Mouse (Mus musculus): ENCODE results near the gene Unc119. TPM values are rescaled to one million over a fixed set of nuclear protein-coding genes. Genes with fewer than 3 reads are reported as not detected.

Gene Unc119
- polyA plus RNA-seq (2015; fragmentation: Nextera tagmentation; extraction: Ambion mirVana), result 46.9 and 54.2 TPM in 2 replicates

DNA sequence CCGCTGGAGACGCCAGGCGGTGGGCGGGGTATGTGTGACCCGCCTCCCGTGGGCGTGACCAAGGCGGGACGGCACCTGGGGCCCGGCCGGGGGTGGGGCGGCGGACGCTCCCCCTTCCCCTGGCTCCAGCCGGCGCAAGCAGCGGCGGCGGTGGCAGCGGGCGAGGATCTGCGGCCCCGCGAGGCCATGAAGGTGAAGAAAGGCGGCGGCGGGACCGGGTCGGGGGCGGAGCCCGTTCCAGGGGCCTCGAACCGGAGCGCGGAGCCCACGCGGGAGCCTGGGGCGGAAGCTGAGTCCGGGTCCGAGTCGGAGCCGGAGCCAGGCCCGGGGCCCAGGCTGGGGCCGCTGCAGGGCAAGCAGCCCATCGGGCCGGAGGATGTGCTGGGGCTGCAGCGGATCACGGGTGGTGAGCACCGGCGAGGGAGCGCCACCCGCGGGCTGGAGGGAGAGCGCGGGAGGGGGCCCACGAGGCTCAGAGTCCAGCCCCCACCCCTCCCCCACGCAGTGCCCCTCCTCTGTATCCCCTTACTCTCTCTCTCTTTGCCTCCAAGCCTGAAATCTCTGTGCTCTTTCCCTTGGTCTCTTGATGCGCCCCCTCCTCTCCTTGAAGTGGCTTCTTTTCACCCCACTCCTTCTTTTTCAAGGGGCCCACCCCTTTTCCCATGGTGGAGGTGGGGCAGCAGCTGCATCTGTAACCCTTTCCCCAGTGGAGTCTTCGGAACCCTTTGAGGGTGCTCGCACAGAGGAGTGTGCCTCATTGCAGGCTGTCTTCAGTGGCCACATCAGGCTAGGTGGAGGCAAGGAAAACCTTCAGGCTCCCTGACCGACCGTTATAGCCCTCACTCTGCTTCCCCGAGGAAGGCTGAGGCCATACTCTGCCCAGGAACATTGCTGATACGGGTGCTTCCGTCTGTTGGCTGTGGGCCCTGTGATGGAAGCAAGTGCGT is at the start of gene Unc119:
Gene Unc119, plus strand, starts transcription at position 102 of the 947 bp plus-strand sequence.
- peak; percentile 83 for ATAC-seq (ENCODE audit: insufficient number of reproducible peaks, low FRiP score, low TSS enrichment, low read depth)
- Histone ChIP-seq H3K4me2 (replicated peaks) (peak within 1 kb of the TSS; percentile 84), H3K4me3 (replicated peaks) (peak within 1 kb of the TSS; percentile 90), H3K27me3 (no peaks in the 10 kb centered on the region), H3K9me3 (replicated peaks) (no peaks in the 10 kb centered on the region), H3K27ac (replicated peaks) (peak within 1 kb of the TSS; percentile 91), H3K36me3 (peaks cover 34% of the 10 kb centered on the region), H3K9ac (peak within 1 kb of the TSS; percentile 90), H3K4me1 (peaks cover 44% of the 10 kb centered on the region)
- WGBS, result 1% methylated on average over 56 of the region's 66 CpGs

DNA sequence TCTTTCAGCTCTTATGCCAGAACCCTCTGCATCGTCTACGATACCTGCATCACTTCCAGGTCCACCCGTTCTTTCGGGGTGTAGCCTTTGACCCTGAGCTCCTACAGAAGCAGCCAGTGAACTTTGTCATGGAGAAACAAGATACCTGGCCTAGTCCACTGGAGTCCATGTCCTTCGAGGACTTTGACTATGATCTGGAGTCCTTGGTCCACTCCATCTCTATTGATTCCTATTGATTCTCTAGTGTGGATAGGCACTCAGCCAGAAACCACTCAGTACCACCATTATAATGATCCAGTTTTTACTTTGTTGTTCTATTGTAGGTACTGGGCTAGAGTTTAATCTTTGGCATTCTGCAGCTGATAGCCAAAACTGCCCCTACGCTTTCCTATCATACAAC is 48.7 kb upstream of the Unc119 start:
- Histone ChIP-seq H3K4me1 (no peaks in the 10 kb centered on the region), H3K9me3 (replicated peaks) (no peaks in the 10 kb centered on the region), H3K4me2 (replicated peaks) (no peak overlapping the region), H3K4me3 (replicated peaks) (no peak overlapping the region), H3K9ac (no peak overlapping the region), H3K27me3 (no peaks in the 10 kb centered on the region), H3K36me3 (peaks cover 33% of the 10 kb centered on the region), H3K27ac (replicated peaks) (no peak overlapping the region)
- 90% methylated on average over 6 of the region's 6 CpGs for WGBS
- no peak for ATAC-seq (ENCODE audit: insufficient number of reproducible peaks, low FRiP score, low TSS enrichment, low read depth)

DNA sequence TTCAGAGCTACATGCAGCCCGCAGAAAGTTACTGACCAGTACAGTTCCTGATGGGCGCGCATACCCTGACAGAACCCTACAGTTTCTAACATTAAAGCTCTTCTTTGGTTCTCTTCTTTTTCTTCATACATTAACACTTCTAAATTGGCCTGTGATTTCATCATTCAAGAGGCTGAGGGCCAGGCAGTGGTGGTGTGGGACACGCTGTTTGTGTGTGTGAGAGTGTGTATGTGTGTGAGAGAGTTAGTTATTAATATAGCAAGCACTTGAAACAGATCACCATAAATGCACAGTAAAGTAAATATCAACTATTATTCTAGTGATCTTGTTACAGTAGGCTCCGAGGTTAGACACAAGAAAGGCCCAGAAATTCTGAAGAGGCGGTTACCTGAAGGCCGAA is 42.4 kb upstream of the Unc119 start:
- no peaks in the 10 kb centered on the region for H3K9me3 ChIP-seq (replicated peaks)
- peaks cover 15% of the 10 kb centered on the region for H3K4me1 ChIP-seq
- H3K9ac ChIP-seq, result peak overlapping the region; percentile 53
- WGBS, result 58% methylated on average over 7 of the region's 7 CpGs
- ATAC-seq (ENCODE audit: insufficient number of reproducible peaks, low FRiP score, low TSS enrichment, low read depth), result no peak
- peak overlapping the region; percentile 80 for H3K4me2 ChIP-seq (replicated peaks)
- peak overlapping the region; percentile 58; the same call in 1 of the 2 replicates for H3K27ac ChIP-seq (replicated peaks)
- H3K36me3 ChIP-seq, result peaks cover 19% of the 10 kb centered on the region
- no peaks in the 10 kb centered on the region for H3K27me3 ChIP-seq
- H3K4me3 ChIP-seq (replicated peaks), result peak overlapping the region; percentile 60

DNA sequence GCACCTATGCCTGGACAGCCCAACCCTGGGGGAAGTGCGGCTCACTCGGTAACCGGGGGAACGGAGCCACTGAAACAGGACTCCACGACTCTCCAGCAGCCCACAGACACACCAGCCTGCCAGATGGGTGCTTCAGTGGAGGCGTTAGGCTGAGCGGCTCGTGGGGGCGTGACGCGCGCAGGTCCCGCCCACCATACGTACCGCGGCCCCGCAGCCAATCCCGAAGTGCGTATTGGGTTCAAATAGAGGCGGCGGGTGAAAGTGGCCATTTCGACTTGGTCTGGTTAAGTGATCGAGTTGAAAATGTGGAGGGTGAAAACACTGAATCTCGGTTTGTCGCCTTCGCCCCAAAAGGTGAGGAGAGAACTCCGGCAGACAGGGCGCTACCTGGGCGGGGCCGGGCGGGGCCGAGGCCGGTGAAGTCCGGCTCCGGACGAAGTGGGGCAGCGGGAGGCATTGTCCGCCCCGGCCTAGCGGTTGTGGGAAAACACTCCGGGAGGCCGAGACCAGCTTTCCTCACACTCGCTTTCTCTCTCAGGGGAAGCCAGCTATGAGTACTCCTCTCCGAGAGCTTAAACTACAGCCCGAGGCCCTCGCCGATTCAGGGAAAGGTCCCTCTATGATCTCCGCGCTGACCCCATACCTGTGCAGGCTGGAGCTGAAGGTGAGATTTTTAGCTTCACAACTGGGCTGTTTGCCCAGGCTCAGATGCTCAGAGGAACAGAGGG is 41.8 kb upstream of the Unc119 start, which contains the start of gene Spag5:
Gene Spag5, plus strand, starts transcription at position 173 of the 728 bp plus-strand sequence.
- peak within 1 kb of the TSS; percentile 60 for H3K4me3 ChIP-seq (replicated peaks)
- peak within 1 kb of the TSS; percentile 53 for H3K9ac ChIP-seq
- H3K36me3 ChIP-seq, result peaks cover 19% of the 10 kb centered on the region
- H3K4me1 ChIP-seq, result peaks cover 15% of the 10 kb centered on the region
- H3K27ac ChIP-seq (replicated peaks), result peak within 1 kb of the TSS; percentile 58; the same call in 1 of the 2 replicates
- no peaks in the 10 kb centered on the region for H3K27me3 ChIP-seq
- H3K4me2 ChIP-seq (replicated peaks), result peak within 1 kb of the TSS; percentile 80
- ATAC-seq (ENCODE audit: insufficient number of reproducible peaks, low FRiP score, low TSS enrichment, low read depth), result peak; percentile 99
- WGBS, result under 1% methylated on average over 49 of the region's 49 CpGs
- H3K9me3 ChIP-seq (replicated peaks), result no peaks in the 10 kb centered on the region

DNA sequence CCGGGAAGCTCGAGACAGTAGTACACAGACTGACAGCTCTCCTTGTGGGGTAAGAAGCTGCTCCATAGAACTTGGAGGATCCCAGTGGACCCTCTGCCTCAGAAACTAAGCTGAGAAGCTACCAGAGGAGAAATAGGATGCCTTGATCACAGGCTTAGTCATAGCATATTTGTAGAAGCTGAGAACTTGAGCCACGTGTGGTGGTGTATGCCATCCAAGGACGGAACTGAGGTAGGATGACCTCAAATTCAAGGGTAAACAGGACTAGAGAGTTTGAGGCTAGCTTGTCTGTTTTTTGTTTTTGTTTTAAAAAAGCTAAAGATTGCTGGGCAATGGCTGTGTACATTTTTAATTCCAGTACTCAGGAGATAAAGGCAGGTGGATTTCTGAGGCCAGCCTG is 38.0 kb upstream of the Unc119 start:
- 88% methylated on average over 4 of the region's 4 CpGs for WGBS
- peaks cover 44% of the 10 kb centered on the region for H3K36me3 ChIP-seq

DNA sequence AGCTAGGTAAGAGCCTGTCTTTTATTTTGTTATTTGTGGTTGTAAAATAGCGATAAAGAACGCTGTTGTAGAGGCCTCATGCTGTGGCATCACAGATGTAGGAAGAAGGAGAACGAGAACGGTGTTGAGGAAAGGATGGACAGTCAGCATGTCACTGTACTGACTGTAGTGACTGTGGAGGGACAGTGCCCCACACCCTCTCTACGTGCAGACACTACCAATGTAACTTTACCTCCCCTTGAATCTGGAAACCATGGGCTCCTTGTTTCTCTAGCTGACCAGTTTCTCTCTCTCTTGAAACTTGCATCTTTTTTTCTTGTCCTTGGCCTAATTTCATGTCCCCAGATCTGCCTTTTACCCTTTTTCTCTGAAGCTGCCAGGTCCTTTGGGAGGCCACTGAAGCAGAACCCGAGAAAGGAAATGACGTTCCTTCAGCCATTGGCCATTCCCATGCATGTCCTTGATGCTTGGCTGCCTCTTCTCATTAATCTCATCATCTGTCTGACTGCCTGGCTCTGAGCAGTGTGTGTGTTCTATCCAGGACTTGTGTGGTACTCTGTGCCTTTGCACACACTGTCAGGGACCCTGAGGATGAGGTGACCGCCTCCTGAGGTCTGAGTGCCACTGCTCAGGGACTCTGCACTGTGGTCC is 32.3 kb upstream of the Unc119 start:
- WGBS, result 92% methylated on average over 8 of the region's 8 CpGs
- Histone ChIP-seq H3K4me3 (replicated peaks) (no peak overlapping the region), H3K27me3 (no peaks in the 10 kb centered on the region), H3K27ac (replicated peaks) (no peak overlapping the region), H3K4me2 (replicated peaks) (no peak overlapping the region), H3K36me3 (peaks cover 64% of the 10 kb centered on the region), H3K9ac (no peak overlapping the region), H3K9me3 (replicated peaks) (no peaks in the 10 kb centered on the region), H3K4me1 (no peaks in the 10 kb centered on the region)
- ATAC-seq (ENCODE audit: insufficient number of reproducible peaks, low FRiP score, low TSS enrichment, low read depth), result no peak

More for the DNA sequence above, 38.0 kb upstream of the Unc119 start:
- H3K9ac ChIP-seq, result no peak overlapping the region
- H3K4me2 ChIP-seq (replicated peaks), result no peak overlapping the region
- H3K27ac ChIP-seq (replicated peaks), result no peak overlapping the region
- peaks cover 15% of the 10 kb centered on the region for H3K4me1 ChIP-seq
- ATAC-seq (ENCODE audit: insufficient number of reproducible peaks, low FRiP score, low TSS enrichment, low read depth), result no peak
- H3K9me3 ChIP-seq (replicated peaks), result no peaks in the 10 kb centered on the region
- H3K27me3 ChIP-seq, result no peaks in the 10 kb centered on the region
- no peak overlapping the region for H3K4me3 ChIP-seq (replicated peaks)

DNA sequence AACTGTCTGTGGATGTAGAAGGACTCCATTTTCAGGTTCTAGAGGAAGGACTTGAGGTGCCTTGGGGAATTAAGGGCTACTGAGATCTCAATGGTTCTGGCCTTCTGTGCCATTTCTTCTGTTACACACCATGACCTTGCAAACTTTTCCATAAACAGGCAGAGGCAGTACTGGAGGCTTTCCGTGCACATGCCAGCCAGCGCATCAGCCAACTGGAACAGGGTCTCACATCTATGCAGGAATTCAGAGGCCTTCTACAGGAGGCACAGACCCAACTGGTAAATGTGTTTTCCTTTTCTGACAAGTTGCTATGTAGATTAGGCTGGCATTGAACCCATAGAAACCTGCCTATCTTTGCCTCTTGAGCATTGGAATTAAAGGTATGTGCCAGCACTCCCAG is 29.6 kb upstream of the Unc119 start:
- no peak for ATAC-seq (ENCODE audit: insufficient number of reproducible peaks, low FRiP score, low TSS enrichment, low read depth)
- Histone ChIP-seq H3K9me3 (replicated peaks) (no peaks in the 10 kb centered on the region), H3K4me2 (replicated peaks) (no peak overlapping the region), H3K36me3 (peaks cover 76% of the 10 kb centered on the region), H3K4me3 (replicated peaks) (no peak overlapping the region), H3K4me1 (no peaks in the 10 kb centered on the region), H3K27ac (replicated peaks) (no peak overlapping the region), H3K27me3 (no peaks in the 10 kb centered on the region), H3K9ac (no peak overlapping the region)
- 92% methylated on average over 2 of the region's 2 CpGs for WGBS

DNA sequence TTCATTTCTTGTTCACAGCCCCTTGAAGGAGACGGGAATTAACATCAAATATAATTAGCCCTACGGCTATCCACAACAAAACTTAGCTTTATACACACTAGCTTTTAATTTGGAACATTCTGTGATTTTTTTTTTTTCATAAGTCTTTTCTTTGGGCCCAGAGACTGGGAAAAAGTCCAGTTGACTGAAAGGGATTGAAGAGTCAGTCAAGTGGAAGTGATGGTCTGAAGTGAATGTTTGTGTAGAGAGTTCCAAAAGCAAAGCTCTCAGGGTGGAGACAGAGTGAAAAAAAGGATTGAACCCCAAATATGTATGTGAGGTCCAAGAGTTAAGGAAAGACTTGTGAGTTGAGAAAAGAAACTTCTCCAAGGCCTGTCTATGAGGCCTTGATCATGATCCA is 24.9 kb upstream of the Unc119 start:
- H3K9ac ChIP-seq, result no peak overlapping the region
- no peak overlapping the region for H3K4me2 ChIP-seq (replicated peaks)
- H3K27ac ChIP-seq (replicated peaks), result no peak overlapping the region
- H3K27me3 ChIP-seq, result no peaks in the 10 kb centered on the region
- H3K36me3 ChIP-seq, result peaks cover 78% of the 10 kb centered on the region
- ATAC-seq (ENCODE audit: insufficient number of reproducible peaks, low FRiP score, low TSS enrichment, low read depth), result no peak
- H3K4me3 ChIP-seq (replicated peaks), result no peak overlapping the region
- 88% methylated on average over 2 of the region's 2 CpGs for WGBS
- H3K4me1 ChIP-seq, result peaks cover 18% of the 10 kb centered on the region
- H3K9me3 ChIP-seq (replicated peaks), result no peaks in the 10 kb centered on the region

DNA sequence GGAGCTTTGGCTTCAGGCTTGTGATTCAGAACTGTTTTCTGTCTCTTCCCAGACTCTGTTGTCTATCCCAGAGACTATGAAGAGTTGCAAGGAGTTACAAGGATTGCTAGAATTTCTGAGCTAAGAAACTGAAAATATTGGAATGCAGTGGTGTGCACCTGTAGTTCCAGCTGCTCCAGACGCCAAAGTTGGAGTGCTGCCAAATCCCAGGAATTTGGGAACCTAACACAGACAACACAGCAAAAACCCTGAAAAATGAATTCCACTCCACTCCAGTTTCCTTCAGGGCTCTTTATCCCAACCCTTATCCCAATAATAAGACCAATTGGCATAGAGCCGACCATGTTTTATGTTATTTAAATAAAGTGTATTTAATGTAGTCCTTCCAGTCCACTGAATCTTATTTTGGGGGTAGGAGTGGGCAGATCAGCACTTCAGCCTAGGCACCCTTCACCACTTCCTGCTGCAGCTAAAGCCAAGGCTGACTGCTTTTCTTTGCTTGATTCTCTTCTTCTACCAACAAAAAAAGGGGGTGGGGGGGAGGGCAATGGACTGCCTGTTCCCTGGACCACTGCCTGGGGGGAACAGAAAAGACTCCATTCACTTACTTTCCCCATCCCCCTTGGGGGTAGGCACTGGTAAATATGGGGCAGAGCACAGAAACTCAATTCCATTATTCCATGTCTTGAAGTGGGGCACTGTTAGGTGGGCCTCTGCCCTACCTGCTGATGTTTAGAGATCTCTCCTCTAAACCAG is 21.0 kb upstream of the Unc119 start:
- H3K27me3 ChIP-seq, result no peaks in the 10 kb centered on the region
- peaks cover 22% of the 10 kb centered on the region for H3K4me1 ChIP-seq
- H3K9me3 ChIP-seq (replicated peaks), result no peaks in the 10 kb centered on the region
- peaks cover 43% of the 10 kb centered on the region for H3K36me3 ChIP-seq
- no peak overlapping the region for H3K9ac ChIP-seq
- peak overlapping the region; percentile 45 for H3K4me2 ChIP-seq (replicated peaks)
- ATAC-seq (ENCODE audit: insufficient number of reproducible peaks, low FRiP score, low TSS enrichment, low read depth), result 0 out of 2 replicates have a peak, but pooled peaks have one; percentile 8
- H3K4me3 ChIP-seq (replicated peaks), result peak overlapping the region; percentile 29
- 0 out of 2 replicates have a peak overlapping the region, but pooled peaks have one; percentile 58 for H3K27ac ChIP-seq (replicated peaks)
- WGBS, result 22% methylated on average over 2 of the region's 2 CpGs

DNA sequence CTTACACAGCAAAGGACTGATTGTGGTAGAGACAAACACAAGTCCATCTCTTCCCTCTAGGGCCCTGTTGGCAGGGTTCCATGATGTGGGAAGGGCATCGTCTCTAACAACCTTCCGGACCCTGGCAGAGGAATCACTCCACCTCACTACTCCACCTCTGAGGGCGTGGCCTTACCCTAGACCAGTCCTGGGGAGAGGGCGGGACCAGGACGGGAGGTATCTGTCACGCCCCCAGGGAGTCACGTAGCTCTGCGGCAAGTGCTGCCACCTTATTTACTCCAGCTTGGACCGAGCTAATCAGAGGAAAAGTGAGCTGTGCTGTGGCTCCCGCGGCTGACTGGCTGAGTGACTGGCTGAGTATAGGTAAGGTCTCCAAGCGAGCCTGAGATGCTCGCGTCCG is 20.4 kb upstream of the Unc119 start, which contains the start of gene Aldoc:
Gene Aldoc, plus strand, starts transcription at position 109 of the 400 bp plus-strand sequence.
- Histone ChIP-seq H3K4me1 (peaks cover 22% of the 10 kb centered on the region), H3K9me3 (replicated peaks) (no peaks in the 10 kb centered on the region), H3K4me2 (replicated peaks) (peak within 1 kb of the TSS; percentile 45), H3K27ac (replicated peaks) (peak within 1 kb of the TSS; percentile 58), H3K27me3 (no peaks in the 10 kb centered on the region), H3K4me3 (replicated peaks) (peak within 1 kb of the TSS; percentile 29), H3K9ac (no peak within 1 kb of the TSS), H3K36me3 (peaks cover 36% of the 10 kb centered on the region)
- peak; percentile 93 for ATAC-seq (ENCODE audit: insufficient number of reproducible peaks, low FRiP score, low TSS enrichment, low read depth)
- 6% methylated on average over 15 of the region's 15 CpGs for WGBS

Data from embryonic facial prominence, embryonic 15.5 days (tissue).